Mouse (Mus musculus) neural tube, embryonic 14.5 days (tissue): Measurements from ENCODE around the gene Gm37240. TPM values are rescaled to one million over a fixed set of nuclear protein-coding genes. Genes with fewer than 3 reads are reported as not detected.

Source experiments
- ATAC-seq: fragments of 200-750 bp; cut with Nextera tagmentation; 2 replicates; pipeline ENCODE4 v1.8.0; 2017; ENCODE audit warnings: low read depth, mild to moderate bottlenecking, moderate TSS enrichment, moderate library complexity
- H3K27ac ChIP-seq: fragments of 300-500 bp; sonication (generic); 2 replicates; pipeline ENCODE4 v1.5.1; 2014; ENCODE audit warnings: low read depth, mild to moderate bottlenecking, control low read depth, low read length, moderate library complexity, mixed read lengths
- H3K27me3 ChIP-seq: fragments of 300-500 bp; sonication (generic); 2 replicates; pipeline ENCODE4 v1.6.1; 2014; ENCODE audit warnings: low read length; ENCODE audit not compliant: control insufficient read depth, insufficient read depth
- H3K36me3 ChIP-seq: fragments of 300-500 bp; sonication (generic); 2 replicates; pipeline ENCODE4 v1.6.1; 2014; ENCODE audit warnings: low read length, mixed read lengths; ENCODE audit not compliant: control insufficient read depth, insufficient read depth
- H3K4me1 ChIP-seq: fragments of 300-500 bp; sonication (generic); 2 replicates; pipeline ENCODE4 v1.6.1; 2014; ENCODE audit warnings: low read length; ENCODE audit not compliant: control insufficient read depth, insufficient read depth
- H3K4me2 ChIP-seq: fragments of 300-500 bp; sonication (generic); 2 replicates; pipeline ENCODE4 v1.6.1; 2014; ENCODE audit warnings: mild to moderate bottlenecking, low read depth, low read length, control low read depth
- H3K4me3 ChIP-seq: fragments of 300-500 bp; sonication (generic); 2 replicates; pipeline ENCODE4 v1.5.1; 2014; ENCODE audit warnings: low read depth, low read length, control low read depth, mixed read lengths
- H3K9ac ChIP-seq: fragments of 300-500 bp; sonication (generic); replicated peaks from 2 replicates; pipeline ENCODE4 v1.6.1; 2014; ENCODE audit warnings: low read depth, mild to moderate bottlenecking, control low read depth, low read length, mixed read lengths
- H3K9me3 ChIP-seq: fragments of 300-500 bp; sonication (generic); 2 replicates; pipeline ENCODE4 v1.6.1; 2016; ENCODE audit warnings: low read length; ENCODE audit not compliant: control insufficient read depth
- WGBS: fragments of 180-500 bp; shearing (Covaris S2); extraction: QIAGEN DNeasy Blood & Tissue Kit; methylation state at CpG from one replicate; pipeline ENCODE4 v1.1.7; 2014; 5-methylcytosine and 5-hydroxymethylcytosine counted together
- polyA plus RNA-seq: library from polyadenylated mRNA; unstranded; fragments of >200 nt; fragmentation: Nextera tagmentation; extraction: Ambion mirVana; gene quantifications from 2 replicates; pipeline ENCODE4 v1.2.1, GENCODE M21; 2014

The Gm37240 gene
- polyA plus RNA-seq, 1 experiment from 2014 or later: not detected

DNA sequence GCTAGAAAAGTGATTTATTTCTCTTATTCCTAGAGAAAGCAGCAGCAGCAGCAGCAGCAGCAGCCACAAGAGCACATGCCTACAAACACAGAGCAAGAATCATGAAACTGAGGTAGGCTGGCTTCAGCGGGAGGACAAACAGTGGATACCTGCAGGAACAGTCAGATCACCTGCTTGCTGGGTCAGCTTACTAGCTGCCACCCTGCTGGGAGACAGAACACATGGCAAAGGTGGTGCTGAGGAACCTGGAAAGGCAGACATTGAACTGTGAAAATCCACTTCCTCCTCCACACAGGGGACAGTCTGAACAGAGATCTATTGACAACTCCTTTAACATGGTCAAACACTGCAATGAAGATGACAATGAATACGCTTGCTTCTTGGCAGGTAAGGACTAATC, 1358.3 kb downstream of the Gm37240 start:
- WGBS: 81% methylated on average over 2 of the region's 2 CpGs
- no peak overlapping the region for H3K27ac ChIP-seq
- H3K4me2 ChIP-seq: no peak overlapping the region
- H3K9me3 ChIP-seq: no peaks in the 10 kb centered on the region
- no peaks in the 10 kb centered on the region for H3K27me3 ChIP-seq
- H3K9ac ChIP-seq: no peak overlapping the region
- H3K4me3 ChIP-seq: no peak overlapping the region
- peaks cover 6% of the 10 kb centered on the region; the same call in 1 of the 2 replicates for H3K36me3 ChIP-seq
- no peak for ATAC-seq
- H3K4me1 ChIP-seq: no peaks in the 10 kb centered on the region

- Histone ChIP-seq H3K27ac (no peak overlapping the region), H3K36me3 (peaks cover 6% of the 10 kb centered on the region; the same call in 1 of the 2 replicates), H3K4me3 (no peak overlapping the region), H3K4me1 (no peaks in the 10 kb centered on the region), H3K9me3 (no peaks in the 10 kb centered on the region), H3K9ac (no peak overlapping the region), H3K27me3 (no peaks in the 10 kb centered on the region), H3K4me2 (no peak overlapping the region)
- no peak for ATAC-seq
- WGBS: 53% methylated on average over 1 of the region's 1 CpGs
These were observed 1362.4 kb downstream of the Gm37240 start for GRCm38 (mm10) chr3:84524952-84525351.

DNA sequence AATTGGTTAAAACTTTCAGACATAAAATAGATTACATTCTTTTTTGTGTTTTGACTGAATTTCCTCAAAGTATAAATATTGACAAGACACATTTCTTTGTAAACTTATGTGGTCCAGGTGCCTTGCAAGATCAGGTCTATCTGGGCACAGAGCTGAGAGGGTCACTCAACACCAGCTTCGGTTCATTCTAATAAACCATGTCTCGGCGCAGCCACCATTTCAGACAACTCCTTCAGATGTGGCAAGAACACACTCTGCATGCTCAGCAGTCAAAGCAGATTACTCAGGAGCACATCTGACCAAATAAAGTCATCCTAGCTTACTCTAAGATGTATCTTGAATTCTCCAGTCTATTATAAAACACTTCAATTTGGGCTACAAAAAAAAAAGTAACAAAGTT, 1371.2 kb downstream of the Gm37240 start:
- no peak overlapping the region for H3K4me3 ChIP-seq

GRCm38 (mm10) chr3:84512774-84513515, 1374.4 kb downstream of the Gm37240 start:
- 27% methylated on average over 6 of the region's 6 CpGs for WGBS
- Histone ChIP-seq H3K4me2 (no peak overlapping the region), H3K9ac (no peak overlapping the region), H3K36me3 (no peaks in the 10 kb centered on the region), H3K4me1 (no peaks in the 10 kb centered on the region), H3K27me3 (no peaks in the 10 kb centered on the region), H3K9me3 (no peaks in the 10 kb centered on the region), H3K4me3 (no peak overlapping the region), H3K27ac (no peak overlapping the region)
- no peak for ATAC-seq

More for the DNA sequence above, 1371.2 kb downstream of the Gm37240 start:
- WGBS: 88% methylated on average over 3 of the region's 3 CpGs
- Histone ChIP-seq H3K9ac (no peak overlapping the region), H3K4me2 (no peak overlapping the region), H3K4me1 (no peaks in the 10 kb centered on the region), H3K9me3 (no peaks in the 10 kb centered on the region), H3K27me3 (no peaks in the 10 kb centered on the region), H3K27ac (no peak overlapping the region), H3K36me3 (no peaks in the 10 kb centered on the region)
- ATAC-seq: no peak

DNA sequence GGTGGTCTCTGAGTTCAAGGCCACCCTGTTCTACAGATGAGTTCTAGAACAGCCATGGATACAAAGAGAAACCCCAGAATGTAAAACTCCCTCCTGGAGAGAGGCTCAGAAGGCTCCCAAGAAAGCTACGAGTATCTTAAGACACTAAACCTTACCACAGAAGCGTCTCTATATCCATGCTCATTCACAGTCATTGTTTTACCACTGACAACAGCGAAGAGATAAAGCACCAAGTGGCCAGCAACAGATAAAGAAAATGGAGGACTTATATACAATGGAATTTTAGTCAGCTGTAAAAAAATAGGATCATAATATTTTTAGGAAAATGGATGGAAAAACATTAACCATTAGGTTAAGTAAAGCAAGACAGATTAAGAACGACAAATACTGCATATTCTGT, 1382.1 kb downstream of the Gm37240 start:
- H3K4me3 ChIP-seq: no peak overlapping the region
- no peak overlapping the region for H3K27ac ChIP-seq
- WGBS: 92% methylated on average over 4 of the region's 4 CpGs
- ATAC-seq: no peak
- H3K4me1 ChIP-seq: 0 out of 2 replicates have a peak, but pooled peaks cover 3% of the 10 kb centered on the region
- H3K9me3 ChIP-seq: no peaks in the 10 kb centered on the region
- no peaks in the 10 kb centered on the region for H3K36me3 ChIP-seq
- no peaks in the 10 kb centered on the region for H3K27me3 ChIP-seq
- H3K9ac ChIP-seq: no peak overlapping the region
- H3K4me2 ChIP-seq: no peak overlapping the region

DNA sequence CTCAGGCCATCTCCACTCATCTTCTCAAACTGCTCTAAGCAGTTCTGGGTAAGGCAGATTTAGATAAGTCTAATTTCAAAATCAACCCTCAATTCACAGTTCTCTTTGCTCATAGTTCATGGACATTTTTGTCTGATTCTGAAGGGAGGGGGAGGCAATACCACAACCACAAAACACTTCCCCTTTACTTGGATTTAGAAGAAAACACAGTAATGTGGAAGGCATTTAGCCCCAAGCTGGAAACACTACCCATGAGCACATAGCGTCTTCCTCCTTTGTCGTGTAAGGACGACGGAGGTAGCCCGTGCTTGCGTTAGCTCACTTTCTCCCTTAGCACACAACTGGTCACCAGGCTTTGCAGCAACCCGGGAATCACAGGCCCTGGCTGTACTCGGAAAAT, 1383.0 kb downstream of the Gm37240 start:
- H3K4me3 ChIP-seq: no peak overlapping the region
- 0 out of 2 replicates have a peak, but pooled peaks cover 3% of the 10 kb centered on the region for H3K4me1 ChIP-seq
- no peaks in the 10 kb centered on the region for H3K36me3 ChIP-seq
- H3K27me3 ChIP-seq: no peaks in the 10 kb centered on the region
- H3K9me3 ChIP-seq: no peaks in the 10 kb centered on the region
- no peak overlapping the region for H3K4me2 ChIP-seq
- WGBS: 96% methylated on average over 8 of the region's 8 CpGs
- no peak overlapping the region for H3K27ac ChIP-seq
- ATAC-seq: no peak
- no peak overlapping the region for H3K9ac ChIP-seq

GRCm38 (mm10) chr3:84502101-84502500, 1385.2 kb downstream of the Gm37240 start:
- no peak overlapping the region for H3K27ac ChIP-seq

GRCm38 (mm10) chr3:84500491-84500890, 1386.8 kb downstream of the Gm37240 start:
- 68% methylated on average over 10 of the region's 10 CpGs for WGBS

More at GRCm38 (mm10) chr3:84502101-84502500, 1385.2 kb downstream of the Gm37240 start:
- Histone ChIP-seq H3K4me1 (0 out of 2 replicates have a peak, but pooled peaks cover 3% of the 10 kb centered on the region), H3K4me2 (no peak overlapping the region), H3K27me3 (no peaks in the 10 kb centered on the region), H3K9me3 (no peaks in the 10 kb centered on the region), H3K9ac (no peak overlapping the region), H3K4me3 (no peak overlapping the region), H3K36me3 (no peaks in the 10 kb centered on the region)
- no peak for ATAC-seq
- 77% methylated on average over 2 of the region's 2 CpGs for WGBS

GRCm38 (mm10) chr3:84497718-84498117, 1389.6 kb downstream of the Gm37240 start:
- no peak overlapping the region for H3K27ac ChIP-seq
- no peaks in the 10 kb centered on the region for H3K36me3 ChIP-seq
- no peaks in the 10 kb centered on the region for H3K9me3 ChIP-seq
- H3K4me3 ChIP-seq: no peak overlapping the region
- 35% methylated on average over 11 of the region's 11 CpGs for WGBS
- H3K9ac ChIP-seq: no peak overlapping the region
- ATAC-seq: no peak
- no peak overlapping the region for H3K4me2 ChIP-seq
- no peaks in the 10 kb centered on the region for H3K27me3 ChIP-seq
- H3K4me1 ChIP-seq: 0 out of 2 replicates have a peak, but pooled peaks cover 3% of the 10 kb centered on the region

More at GRCm38 (mm10) chr3:84500491-84500890, 1386.8 kb downstream of the Gm37240 start:
- no peak overlapping the region for H3K9ac ChIP-seq
- no peak for ATAC-seq
- no peaks in the 10 kb centered on the region for H3K36me3 ChIP-seq
- 0 out of 2 replicates have a peak, but pooled peaks cover 3% of the 10 kb centered on the region for H3K4me1 ChIP-seq
- no peak overlapping the region for H3K4me3 ChIP-seq
- H3K9me3 ChIP-seq: no peaks in the 10 kb centered on the region
- no peak overlapping the region for H3K27ac ChIP-seq
- H3K27me3 ChIP-seq: no peaks in the 10 kb centered on the region
- H3K4me2 ChIP-seq: no peak overlapping the region
